Mouse (Mus musculus): Measurements from ENCODE around the gene Ap3b1. TPM values are rescaled to one million over a fixed set of nuclear protein-coding genes. Genes with fewer than 3 reads are reported as not detected.

Gene Ap3b1
- polyA plus RNA-seq (2012) = 30.9 and 37.1 TPM in 2 replicates

DNA sequence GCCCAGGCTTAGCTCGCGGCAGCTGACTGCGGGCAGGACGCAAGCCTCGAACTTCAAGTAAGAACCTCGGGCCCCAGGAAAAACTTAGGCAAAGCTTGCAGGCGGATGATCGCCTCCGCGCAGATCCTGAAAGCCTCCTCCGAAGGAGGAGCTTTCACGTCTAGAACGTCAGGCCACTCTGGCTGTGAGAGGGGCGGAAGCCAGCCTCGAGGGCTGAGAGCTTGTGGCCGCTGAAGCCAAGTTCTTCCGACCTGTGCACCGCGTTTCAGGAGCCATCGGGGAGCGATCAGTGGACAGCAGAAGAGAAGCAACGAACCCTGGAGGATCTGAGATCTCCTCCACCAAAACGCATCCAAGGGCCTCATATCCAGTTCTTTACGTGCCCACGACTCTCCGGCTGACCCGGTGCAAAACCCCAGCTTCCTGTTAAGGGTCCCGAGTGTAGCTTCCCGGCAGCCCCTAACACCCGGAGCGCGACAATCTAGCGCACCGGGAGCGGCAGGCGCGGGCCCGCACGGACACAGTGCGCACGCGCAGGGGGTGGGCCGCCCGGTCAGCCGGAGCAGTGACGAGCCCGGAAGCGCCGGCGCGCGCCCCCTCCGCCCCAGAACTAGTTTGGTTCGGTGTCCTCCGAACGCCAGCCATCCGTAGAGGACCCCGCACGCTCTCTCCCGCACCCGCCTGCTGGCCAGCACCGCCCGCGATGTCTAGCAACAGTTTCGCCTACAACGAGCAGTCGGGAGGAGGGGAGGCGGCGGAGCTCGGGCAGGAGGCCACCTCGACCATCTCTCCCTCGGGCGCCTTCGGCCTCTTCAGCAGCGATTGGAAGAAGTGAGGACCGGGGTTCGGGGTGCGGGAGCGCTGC, at the start of gene Ap3b1:
Gene Ap3b1 (plus strand): TSS at position 560 of the 865 bp plus-strand sequence.
- no peak for TF ChIP-seq GATA1 (IDR thresholded peaks at IDR 0.05; ENCODE audit: low read length)

DNA sequence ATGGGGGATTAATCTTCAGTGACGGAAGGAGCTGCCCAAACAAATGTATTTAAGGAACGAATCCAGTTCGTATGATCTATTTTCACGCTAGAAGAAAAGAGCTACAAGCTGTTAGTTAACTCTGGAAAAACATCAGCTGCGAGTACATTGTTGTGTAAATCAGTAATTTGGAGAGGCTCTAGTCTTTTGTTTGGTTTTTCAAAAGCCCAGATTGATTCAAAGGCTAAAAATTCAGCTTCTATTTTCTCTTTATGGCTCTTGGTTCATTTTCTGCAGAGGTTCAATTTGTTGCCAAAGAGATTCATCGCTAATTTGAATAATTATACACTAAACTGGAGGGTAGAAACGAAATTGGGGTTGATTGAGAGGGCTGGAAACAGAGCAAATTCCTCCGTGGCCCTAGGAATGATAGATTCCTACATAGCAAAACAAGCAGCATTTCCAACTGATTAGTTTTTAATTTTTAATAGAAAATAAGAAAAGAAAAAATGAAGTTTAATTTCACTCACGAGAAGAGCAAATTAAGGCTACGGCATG, 41.7 kb upstream of the Ap3b1 start:
- no peak for TF ChIP-seq GATA1 (IDR thresholded peaks at IDR 0.05; ENCODE audit: low read length)

DNA sequence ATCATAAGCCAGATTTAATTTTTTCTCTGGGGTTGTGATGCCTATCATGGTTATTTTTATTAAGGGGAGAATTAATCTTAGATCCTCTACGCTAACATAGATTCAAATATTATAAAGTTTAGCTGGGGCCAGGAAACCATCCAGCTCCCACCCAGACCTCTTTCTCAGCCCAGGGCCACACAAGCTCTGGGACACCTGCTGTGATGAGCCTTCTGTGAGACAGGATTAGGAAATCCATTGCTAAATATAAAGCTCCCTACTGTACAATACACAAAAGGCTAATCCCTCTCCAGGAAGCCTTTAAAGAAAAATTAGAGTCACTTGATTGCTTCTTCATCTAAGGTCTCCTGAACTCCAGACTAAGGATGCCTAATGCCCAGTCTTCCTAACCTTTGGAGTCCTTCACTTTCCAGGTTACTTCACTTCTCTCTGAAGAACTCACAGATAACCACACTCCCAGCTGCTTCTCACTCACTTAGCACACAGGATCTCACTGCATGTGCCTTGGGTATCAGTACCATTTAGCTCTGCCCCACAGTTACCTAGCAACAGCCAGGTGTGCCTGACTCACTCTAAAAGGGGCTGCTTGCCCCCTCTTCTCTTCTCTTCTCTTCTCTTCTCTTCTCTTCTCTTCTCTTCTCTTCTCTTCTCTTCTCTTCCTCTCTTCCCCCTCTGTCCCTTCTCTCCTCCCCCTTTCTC, 37.5 kb upstream of the Ap3b1 start:
- no peak for TF ChIP-seq GATA1 (IDR thresholded peaks at IDR 0.05; ENCODE audit: low read length)

DNA sequence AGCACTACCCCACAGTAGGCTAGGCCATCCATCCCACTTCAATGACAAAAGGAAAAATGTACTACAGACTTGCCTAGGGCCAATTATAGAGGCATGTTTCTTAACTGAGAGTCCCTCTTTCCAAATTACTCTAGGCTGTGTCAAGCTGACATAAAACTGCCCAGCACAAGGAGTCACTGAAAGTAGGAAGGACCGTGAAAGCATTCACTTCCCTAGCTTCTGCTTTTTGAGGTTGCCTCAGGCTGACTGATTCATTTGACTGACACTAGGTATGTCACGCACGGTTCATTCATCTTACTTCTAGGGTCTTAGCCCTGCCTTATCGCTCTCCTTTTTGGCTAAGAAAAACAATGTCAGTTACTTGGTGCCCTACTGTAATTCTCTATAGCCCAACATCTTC, 36.3 kb upstream of the Ap3b1 start:
- TF ChIP-seq GATA1 (IDR thresholded peaks at IDR 0.05; ENCODE audit: low read length) = no peak

DNA sequence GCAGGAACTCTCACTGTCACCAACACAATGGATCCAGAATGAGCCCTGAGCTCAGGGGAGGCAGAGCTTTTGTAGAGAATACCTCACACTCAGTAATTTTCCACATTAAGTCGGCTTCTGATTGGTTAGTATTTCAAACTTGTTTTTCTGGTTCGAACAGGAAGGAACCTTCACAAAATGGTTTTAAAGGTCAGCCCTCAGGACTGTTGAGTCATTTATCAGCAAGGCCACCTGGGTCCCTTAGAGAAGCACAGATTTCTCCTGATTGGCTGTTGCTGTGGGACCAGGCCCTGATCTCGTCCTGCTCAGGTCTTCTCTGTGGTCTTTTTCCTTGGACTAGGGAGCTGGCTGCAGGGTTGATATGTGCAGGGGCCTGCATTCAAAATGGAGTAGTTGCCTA, 30.7 kb upstream of the Ap3b1 start:
- no peak for TF ChIP-seq GATA1 (IDR thresholded peaks at IDR 0.05; ENCODE audit: low read length)

DNA sequence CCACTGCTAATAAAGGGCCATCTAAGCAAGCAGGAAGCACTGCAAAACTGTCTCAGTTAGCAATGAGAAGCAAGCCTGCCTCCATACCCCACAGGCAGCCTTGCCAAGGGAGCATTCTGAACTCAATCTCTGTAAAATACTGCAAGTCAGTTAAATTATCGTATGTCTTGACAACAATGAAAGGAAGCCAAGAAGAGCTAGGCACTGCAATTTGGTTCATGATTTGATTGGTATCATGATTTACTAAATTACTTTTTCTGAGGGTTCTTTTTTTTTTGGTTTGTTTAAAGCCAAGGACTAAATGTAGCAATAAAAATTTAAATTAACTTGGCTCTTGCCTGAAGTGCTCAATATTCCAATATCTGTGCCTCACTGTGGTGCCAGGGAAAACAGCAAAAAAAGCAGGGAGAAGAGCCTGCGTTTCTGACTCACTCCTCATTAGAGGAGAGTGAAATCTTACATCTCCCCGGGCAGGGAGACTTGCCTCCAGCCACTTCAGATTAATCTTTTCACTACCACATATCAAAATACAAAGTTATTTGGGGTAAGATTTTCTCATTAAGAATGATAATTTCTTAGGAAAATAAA, 28.3 kb upstream of the Ap3b1 start:
- TF ChIP-seq GATA1 (IDR thresholded peaks at IDR 0.05; ENCODE audit: low read length) = no peak

DNA sequence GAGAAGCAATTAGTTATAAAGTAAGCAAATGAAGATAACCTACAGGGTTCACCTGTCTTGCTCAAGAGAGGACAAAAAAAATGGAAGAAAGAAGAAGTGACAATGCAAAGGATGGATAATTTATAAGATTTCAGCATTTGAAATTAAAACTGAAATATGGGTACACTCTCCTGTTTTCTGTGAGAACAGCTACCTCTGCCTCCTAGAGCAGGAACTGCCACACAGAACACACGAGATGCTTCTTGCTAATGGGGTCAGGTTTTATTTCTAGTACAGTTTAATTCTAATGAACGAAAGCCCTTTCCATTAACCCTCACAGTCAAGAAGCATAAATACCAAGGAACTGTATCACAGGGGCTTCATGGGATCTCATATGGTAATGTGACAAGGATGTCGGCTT, 20.4 kb upstream of the Ap3b1 start:
- TF ChIP-seq GATA1 (IDR thresholded peaks at IDR 0.05; ENCODE audit: low read length) = no peak

DNA sequence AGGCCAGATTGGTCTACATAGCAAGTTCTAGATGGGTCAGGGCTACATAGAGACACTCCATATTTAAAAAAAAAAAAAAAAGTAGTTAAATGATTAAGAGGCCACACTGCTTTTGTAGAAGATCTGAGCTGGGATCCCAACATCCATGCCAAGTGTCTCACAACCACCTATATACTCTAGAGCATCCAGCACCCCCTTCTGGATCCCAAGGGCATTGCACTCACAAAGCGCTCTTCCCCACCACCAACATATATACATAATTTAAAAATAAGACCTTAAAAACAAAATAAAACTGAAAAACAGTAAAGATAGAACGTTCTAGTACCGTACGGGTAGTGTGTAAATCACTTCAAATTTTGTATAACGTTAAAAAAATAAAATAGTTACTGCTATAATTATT, 15.6 kb upstream of the Ap3b1 start:
- no peak for TF ChIP-seq GATA1 (IDR thresholded peaks at IDR 0.05; ENCODE audit: low read length)

DNA sequence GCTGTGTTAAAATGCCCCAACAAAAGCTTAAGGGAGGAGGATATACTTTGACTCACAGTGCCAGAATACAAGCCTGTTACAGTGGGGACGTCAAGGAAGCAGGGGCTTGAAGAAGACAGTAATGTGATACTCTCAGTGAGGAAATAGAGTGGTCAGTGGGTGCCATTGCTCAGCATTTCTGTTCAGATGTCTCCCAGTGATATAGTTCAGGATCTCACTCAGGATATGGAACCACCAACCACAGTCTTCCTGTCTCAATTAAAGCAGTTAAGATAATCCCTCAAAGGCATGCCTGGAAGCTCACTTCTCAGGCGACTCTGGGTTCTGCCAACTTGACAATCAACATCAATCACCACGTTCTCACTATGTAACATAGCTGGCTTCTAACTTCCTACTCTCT, 4.2 kb upstream of the Ap3b1 start:
- TF ChIP-seq GATA1 (IDR thresholded peaks at IDR 0.05; ENCODE audit: low read length) = no peak

DNA sequence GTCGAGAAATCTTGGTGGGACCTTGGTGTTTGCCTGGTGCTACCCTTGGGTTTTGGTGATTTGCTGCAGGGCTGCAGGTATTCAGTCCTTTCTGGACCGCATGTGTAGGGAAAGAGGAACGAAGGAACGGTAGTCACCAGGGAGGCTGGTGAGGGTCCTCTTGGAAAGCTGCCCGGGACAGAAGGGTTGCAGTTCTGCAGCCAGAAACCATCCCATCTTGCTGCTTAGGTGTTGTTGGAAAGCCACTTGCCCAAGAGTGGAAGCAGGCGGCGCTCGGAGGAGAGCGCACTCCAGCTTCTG, 709 bp upstream of the Ap3b1 start:
- TF ChIP-seq GATA1 (IDR thresholded peaks at IDR 0.05; ENCODE audit: low read length) = no peak

DNA sequence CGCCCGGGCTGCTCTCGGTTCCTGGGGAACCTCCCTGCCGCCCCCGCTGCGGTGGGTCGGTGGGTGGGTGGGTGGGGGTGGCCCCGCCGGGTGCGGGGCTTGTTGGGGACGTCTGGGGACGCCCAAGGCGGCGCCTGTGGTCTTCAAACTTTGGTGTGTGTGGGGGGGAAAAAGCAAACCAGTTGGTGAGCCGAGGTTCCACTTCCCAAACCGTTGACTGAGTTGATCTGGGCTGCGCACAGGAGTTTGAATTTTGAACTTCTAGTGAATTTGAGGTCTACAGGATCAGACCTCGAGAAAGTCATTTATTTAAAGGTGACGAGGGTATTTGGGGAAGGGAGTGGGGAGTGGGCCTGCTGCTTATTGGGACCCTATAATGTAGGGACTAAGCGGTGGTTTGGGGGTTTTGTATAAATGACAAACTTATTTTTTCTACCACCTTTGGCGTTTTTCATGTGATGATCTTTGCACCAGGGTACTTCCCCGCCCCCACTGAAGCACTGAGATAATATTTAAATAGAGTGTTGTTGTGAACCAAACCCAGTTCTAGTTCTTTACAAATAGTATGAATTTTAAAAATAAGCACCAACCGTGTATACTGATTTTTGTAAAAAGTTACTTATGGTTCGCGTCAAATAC, 641 bp downstream of the Ap3b1 start:
- no peak for TF ChIP-seq GATA1 (IDR thresholded peaks at IDR 0.05; ENCODE audit: low read length)

DNA sequence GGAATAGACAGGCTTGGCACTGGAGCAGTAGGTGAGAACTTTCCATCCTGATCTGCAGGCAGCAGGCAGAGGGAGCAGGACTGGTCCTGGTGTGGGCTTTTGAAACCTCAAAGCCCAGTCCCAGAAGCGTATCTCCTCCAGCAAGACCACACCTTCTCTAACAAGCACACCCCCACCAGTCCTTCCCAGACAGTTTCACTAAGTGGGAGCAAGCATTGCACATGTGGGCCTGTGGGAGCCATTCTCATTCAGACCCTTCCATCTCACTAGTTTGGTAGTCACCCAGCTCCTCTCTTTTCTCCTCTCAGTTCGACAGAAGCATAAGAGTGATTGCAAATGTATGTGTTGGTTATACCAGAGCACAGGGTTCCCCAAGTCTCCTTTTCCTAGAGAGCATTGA, 5.6 kb downstream of the Ap3b1 start:
- no peak for TF ChIP-seq GATA1 (IDR thresholded peaks at IDR 0.05; ENCODE audit: low read length)

DNA sequence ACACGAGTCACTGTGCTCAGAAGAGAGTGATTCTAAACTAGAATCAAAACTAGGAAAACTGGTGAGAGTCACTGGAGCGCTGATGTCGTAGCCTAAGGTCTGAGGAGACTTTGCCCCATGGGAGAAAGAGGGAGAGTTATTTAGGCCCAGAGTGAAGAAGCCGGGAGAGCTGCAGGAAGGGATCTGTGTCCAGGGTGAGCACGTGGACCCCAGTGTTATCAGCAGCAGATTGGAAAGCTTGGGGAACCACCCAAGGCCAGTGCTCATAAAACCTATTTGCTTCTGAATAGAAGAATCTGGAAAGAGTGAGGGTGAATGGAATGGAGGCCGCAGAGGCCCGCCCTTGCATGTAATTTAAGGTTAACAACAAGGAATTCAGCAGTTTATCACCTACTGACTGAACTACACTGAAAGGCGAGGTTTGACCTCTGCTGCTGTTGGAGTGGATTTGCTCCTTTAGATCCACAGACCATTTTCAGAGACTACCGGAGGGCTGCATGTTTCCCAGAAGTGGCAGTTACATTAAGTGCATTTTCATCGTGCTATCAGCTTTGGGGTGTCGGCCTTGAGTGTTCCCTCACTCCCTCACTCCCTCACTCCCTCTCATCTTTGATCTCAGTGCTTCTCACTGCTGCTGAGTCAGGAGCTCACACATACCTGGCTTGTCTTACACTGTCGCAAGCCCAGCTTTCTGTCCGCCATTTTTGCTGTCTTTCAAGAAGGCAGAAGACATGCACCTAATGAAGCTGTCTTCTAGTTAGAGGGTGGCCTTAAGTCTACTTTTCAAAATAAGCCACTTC, 6.5 kb downstream of the Ap3b1 start:
- no peak for TF ChIP-seq GATA1 (IDR thresholded peaks at IDR 0.05; ENCODE audit: low read length)

DNA sequence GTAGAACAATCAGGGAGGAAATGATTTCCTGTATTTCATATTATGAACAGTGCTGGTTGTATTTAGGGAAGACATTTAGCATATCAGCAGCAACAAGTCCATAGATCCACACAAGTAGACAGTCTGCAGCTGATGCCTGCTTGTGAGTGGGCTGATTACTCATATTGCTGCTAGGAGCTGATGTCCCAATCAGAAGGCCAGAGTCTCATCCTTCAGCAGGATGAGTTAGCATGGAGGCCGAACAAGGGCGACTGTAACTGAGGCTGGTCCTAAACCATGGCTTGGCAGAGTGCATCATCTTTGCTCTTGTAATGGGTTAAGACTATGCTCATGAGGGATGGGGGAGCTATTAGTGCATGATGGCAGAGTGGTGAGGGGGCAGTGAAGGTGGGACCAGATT, 9.1 kb downstream of the Ap3b1 start:
- no peak for TF ChIP-seq GATA1 (IDR thresholded peaks at IDR 0.05; ENCODE audit: low read length)

DNA sequence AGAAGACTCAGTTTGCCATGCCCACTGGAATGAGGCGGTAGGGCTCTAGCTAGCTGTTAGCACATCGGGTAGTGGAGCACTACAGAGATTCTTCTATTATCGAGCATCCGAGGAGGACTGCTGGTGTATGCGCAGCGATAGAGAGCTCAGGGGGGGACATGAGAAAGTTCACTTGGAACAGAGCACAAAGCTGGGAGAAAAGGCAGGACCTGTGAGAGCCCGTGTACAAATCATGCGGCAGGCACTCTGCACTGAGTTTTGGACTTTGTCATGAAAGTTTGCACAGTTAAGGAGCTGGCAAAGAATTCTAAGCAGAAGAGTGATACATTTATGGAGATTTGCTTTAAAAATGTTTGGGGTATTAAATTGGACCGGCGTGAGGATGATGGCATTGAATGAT, 11.8 kb downstream of the Ap3b1 start:
- no peak for TF ChIP-seq GATA1 (IDR thresholded peaks at IDR 0.05; ENCODE audit: low read length)
